Mouse (Mus musculus) testis, adult 10 weeks (tissue): ENCODE measurements around the gene Golt1a. TPM values are rescaled to one million over a fixed set of nuclear protein-coding genes. Genes with fewer than 3 reads are reported as not detected.

ENCODE experiments used
- polyA plus RNA-seq: library from polyadenylated mRNA; stranded (reverse); fragments of 350-450 nt; fragmentation: Illumina TruSeq; extraction: RNeasy Lipid Tissue Mini Kit (QIAGEN cat#74804); gene quantifications from one replicate; pipeline ENCODE4 v1.2.3, GENCODE M21; 2014; ENCODE audit warnings: low read depth, low replicate concordance

The Golt1a gene
- polyA plus RNA-seq = not detected

DNA sequence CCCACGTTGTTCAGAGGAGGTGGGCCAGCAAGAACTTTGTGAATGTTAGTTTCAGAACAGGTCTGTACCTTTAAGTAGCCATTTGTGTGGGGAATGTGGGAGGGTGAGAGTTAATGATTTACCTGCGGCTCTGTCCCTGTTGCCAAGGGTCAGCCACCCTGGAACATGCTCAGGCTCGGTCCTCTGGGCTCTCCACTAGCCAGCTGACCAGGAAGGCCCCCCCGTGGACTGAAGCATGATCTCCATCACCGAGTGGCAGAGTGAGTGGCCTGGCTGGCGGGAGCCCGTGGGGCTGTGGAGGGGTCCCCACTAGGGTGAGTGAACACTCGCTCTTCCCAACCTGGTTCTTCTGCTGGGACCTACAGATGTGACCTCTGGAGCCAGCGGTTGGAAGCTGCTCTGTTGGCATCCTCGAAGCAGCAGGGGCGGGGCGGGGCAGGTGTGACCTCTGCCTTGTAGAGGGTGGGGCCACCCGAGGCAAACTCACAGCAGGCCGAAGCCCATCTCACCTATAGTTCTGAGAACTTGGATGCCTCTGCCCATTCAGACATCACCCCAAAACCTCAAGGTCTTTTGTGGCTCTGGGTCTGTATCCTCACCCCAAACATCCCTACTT is at the start of gene Golt1a:
Golt1a (plus strand) TSS at position 149 of the 616 bp plus-strand sequence.

DNA sequence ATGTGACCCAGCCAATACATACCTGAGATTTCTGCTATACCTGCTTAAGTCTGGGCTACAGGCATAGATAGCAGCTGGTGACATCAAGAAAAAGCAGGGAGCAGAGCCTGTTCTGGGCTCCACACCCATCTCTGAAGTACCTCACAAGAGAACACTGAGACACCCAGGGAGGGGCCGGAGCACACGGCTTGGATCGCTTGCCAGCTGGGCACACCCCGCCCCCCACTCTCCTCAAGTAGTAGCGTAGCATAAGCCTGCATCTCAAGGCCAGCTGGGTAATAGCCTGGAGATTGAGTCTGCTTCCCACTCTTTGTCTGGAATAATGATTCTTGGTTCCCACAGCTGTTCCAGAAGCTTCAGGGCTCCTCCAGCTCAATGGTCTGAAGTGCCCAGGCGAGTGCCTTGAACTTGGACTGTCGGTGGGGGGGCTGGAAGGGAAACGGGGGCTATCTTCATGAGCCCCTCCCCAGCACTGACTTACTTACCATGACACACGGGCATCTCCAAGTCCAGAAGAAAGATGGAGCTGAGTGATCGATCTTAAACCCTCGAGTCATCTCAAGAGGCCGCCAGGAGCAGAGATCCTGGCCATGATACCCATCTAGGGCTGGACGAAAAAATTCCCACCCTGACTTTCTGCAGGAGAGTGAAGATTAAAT is 11.8 kb downstream of the Golt1a start, which contains the start of gene Kiss1:
Kiss1 (plus strand) TSS at position 609 of the 659 bp plus-strand sequence.

DNA sequence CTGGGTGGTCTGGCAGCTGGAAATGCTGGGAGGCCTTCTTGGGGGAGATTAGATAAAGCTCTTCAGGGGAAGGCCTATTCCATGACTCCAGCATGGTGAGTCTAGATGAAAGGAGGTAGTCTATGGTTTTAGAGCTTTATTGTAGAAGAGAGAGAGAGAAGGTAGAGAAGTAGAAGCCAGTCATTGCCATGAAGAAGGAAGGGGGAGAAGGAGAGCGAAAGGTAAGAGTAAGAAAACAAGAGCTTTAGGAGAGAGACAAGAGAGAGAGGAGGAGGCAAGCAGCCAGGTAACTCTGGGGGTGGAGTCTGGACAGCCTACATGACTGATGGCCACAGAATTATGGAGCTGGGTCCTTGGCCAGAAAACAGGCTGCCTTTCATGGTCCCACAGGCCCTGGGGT is 40.6 kb downstream of the Golt1a start, which contains the start of gene Ren1:
Ren1 (plus strand) TSS at position 301 of the 400 bp plus-strand sequence.

DNA sequence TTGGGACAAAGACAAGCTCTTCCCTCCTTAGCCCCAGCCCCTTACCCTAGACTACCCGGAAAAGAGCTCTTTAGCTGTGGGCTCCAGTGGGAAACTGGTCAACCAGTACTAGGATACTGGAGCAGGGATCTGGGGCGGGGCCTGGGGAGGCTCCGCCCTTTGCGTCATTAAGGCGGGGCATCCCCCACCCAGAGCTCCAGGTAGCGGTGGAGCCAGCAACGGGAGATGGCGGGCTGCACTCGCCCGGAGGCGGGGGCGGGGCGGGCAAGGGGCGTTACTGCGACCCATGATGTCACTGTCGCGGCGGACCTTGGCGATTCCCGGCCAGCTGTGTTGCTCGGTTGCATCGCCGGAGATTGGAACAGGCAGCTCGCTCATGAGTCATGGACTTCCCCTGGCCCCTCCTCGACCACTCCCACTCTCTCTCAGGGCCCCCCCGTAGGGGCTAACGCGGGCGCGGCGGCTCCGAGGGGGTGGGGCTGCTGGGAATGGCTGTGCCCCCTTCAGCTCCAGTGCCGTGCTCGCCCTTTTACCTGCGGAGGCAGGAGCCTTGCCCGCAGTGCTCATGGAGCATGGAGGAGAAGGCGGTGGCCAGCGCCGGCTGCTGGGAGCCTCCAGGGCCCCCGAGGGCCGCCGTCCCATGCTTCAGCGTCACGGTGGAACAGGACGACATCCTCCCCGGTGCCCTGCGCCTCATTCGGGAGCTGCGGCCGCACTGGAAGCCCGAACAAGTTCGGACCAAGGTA is 53.8 kb downstream of the Golt1a start, which contains the start of gene Etnk2:
Etnk2 (plus strand) TSS at position 297 of the 746 bp plus-strand sequence.

Other genes starting within 250 kb of the Golt1a start
- gene Ppp1r15b, start 178.7 kb upstream of the Golt1a start, polyA plus RNA-seq = 26.6 TPM
- gene Plekha6, start 145.6 kb upstream of the Golt1a start, polyA plus RNA-seq = 12.3 TPM
- gene Kiss1, start 12.1 kb downstream of the Golt1a start, polyA plus RNA-seq = not detected
- not detected for gene Ren1, start 40.7 kb downstream of the Golt1a start, polyA plus RNA-seq
- 19.7 TPM for gene Etnk2, start 53.8 kb downstream of the Golt1a start, polyA plus RNA-seq
- gene Sox13, start 114.6 kb downstream of the Golt1a start, polyA plus RNA-seq = 0.28 TPM